Mouse (Mus musculus): ENCODE data around the gene Plxdc1. TPM values are rescaled to one million over a fixed set of nuclear protein-coding genes. Genes with fewer than 3 reads are reported as not detected.
A peak's percentile ranks its signal among the peaks of the same experiment; 100 is the strongest.

Gene Plxdc1
- polyA plus RNA-seq, 1 experiment from 2014 or later: 0.38 TPM

DNA sequence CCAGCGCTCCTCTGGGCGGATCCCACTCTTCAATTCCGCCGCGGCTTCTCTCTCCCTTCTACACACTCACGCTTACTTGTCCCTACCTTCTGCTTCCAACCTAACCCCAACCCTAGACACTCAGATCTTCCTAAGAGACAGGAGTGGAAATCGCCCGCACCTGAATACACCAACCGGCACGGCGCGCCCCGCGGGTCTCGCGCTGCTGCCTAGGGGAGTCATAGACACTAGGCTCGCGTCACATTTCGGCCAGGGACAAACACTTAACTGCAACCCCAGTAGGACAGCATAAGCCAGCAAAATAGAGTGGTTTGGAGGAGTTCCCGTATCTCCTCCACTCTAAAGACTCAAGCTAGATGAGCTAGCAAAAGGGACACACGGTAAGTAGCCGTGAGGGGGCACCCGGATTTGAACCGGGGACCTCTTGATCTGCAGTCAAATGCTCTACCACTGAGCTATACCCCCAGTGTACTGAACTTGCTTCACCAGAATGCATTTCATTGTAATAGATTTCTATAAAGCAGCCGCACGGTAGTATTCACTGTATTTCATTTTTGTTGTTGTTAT is 2.4 kb upstream of the Plxdc1 start:
- H3K27me3 ChIP-seq (ENCODE audit: control insufficient read depth, insufficient read depth, low read length): peaks cover 12% of the 10 kb centered on the region; the same call in 1 of the 2 replicates
- peak; percentile 87 for ATAC-seq (ENCODE audit: insufficient number of reproducible peaks, insufficient read depth, low FRiP score, low read depth)
- H3K36me3 ChIP-seq (ENCODE audit: control insufficient read depth, insufficient read depth, low read length): no peaks in the 10 kb centered on the region
- no peaks in the 10 kb centered on the region for H3K9me3 ChIP-seq (ENCODE audit: control insufficient read depth, low read depth, low read length)
- H3K9ac ChIP-seq (replicated peaks; ENCODE audit: low read depth, low read length): peak overlapping the region; percentile 76
- peak overlapping the region; percentile 91 for H3K27ac ChIP-seq (ENCODE audit: low read length)
- H3K4me2 ChIP-seq (replicated peaks; ENCODE audit: low read depth, low read length): peak overlapping the region; percentile 47
- under 1% methylated on average over 26 of the region's 26 CpGs for WGBS
- H3K4me3 ChIP-seq (ENCODE audit: low read depth, low read length): peak overlapping the region; percentile 95
- H3K4me1 ChIP-seq (ENCODE audit: control insufficient read depth, insufficient read depth, low read length): peaks cover 9% of the 10 kb centered on the region; the same call in 1 of the 2 replicates

DNA sequence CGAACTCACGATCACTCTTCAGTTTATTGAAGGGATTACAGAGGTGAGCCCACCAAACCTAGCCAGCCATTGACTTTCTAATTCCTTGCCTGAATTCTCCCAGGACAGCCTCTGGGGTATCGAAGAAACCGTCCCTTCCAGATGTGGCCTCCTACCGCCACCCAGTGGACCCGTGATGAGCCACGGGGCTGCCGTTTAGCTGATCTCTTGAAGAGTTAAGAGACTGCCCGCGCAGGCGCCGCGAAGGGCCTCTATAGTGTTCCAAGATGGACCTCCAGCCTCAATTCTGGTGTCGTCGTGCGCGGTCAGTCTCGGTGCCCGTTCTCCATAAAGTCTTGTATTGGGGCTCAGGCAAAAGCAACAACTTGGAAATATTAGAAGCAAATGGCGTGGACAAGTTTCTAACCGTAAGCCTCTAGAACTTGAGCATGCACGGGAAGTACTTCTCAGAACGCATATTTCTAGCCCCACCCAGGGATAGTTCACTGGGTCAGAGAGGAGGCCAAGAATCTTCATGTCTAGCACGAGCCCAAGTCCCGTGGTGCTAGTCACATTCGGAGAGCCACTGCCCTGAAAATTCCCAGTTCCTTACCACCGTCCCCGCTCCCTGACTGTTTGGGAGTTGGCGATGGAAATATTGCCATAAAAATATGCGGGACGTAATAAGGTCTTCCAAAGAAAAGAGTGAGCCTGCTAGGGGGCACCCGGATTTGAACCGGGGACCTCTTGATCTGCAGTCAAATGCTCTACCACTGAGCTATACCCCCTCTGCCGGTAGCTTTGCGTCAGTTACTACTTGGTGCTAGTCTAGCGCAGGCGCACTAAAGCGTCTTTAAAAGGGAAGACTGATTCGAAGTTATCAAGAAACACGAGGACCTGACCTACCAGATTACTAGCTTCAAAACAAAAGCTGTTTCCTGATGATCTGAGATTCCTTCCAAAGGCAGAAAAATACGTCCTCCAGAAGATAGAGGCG is 1.6 kb upstream of the Plxdc1 start:
- Histone ChIP-seq H3K4me2 (replicated peaks; ENCODE audit: low read depth, low read length) (peak overlapping the region; percentile 47), H3K36me3 (ENCODE audit: control insufficient read depth, insufficient read depth, low read length) (no peaks in the 10 kb centered on the region), H3K4me3 (ENCODE audit: low read depth, low read length) (peak overlapping the region; percentile 95), H3K9me3 (ENCODE audit: control insufficient read depth, low read depth, low read length) (no peaks in the 10 kb centered on the region), H3K27ac (ENCODE audit: low read length) (peak overlapping the region; percentile 91), H3K27me3 (ENCODE audit: control insufficient read depth, insufficient read depth, low read length) (peaks cover 12% of the 10 kb centered on the region; the same call in 1 of the 2 replicates), H3K4me1 (ENCODE audit: control insufficient read depth, insufficient read depth, low read length) (peaks cover 9% of the 10 kb centered on the region; the same call in 1 of the 2 replicates), H3K9ac (replicated peaks; ENCODE audit: low read depth, low read length) (peak overlapping the region; percentile 76)
- WGBS: under 1% methylated on average over 42 of the region's 42 CpGs
- peak; percentile 85 for ATAC-seq (ENCODE audit: insufficient number of reproducible peaks, insufficient read depth, low FRiP score, low read depth)

DNA sequence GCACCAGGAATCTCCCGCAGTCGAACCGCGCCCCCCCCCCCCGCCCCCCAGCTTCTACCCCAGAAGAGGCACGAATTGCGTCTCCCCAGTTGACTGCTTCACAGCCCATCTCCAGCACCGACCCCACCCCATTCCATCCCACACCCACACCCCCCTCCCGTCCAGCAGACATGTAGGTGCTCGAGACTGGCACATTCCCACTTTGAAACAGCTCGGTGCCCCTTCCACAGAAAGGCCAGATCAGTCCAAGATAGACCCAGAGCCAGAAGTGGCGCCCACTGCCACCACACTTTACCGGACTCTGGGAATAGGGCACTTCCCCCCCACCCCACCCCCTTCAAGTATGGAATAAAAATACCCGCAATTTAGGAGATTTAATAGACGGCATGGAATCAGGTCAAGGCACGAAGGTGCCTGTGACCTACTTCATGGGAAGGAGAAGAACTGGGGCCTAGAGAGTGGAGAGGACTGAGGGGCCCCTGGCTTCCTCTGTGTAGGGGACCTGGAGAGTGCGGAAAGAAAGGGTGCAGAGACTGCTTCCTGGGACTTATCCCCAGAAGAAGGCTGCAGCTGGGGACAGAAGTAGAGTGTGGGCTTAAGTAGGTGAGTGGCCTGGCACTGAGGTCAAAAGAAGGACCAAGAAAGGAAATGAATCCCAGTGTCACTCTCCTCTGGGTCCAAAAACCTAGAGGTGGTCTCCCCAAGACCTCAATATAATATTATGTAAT is 658 bp upstream of the Plxdc1 start:
- peak overlapping the region; percentile 89 for H3K4me2 ChIP-seq (replicated peaks; ENCODE audit: low read depth, low read length)
- 23% methylated on average over 17 of the region's 17 CpGs for WGBS
- peaks cover 12% of the 10 kb centered on the region; the same call in 1 of the 2 replicates for H3K27me3 ChIP-seq (ENCODE audit: control insufficient read depth, insufficient read depth, low read length)
- H3K4me3 ChIP-seq (ENCODE audit: low read depth, low read length): peak overlapping the region; percentile 95
- ATAC-seq (ENCODE audit: insufficient number of reproducible peaks, insufficient read depth, low FRiP score, low read depth): no peak
- H3K9ac ChIP-seq (replicated peaks; ENCODE audit: low read depth, low read length): peak overlapping the region; percentile 28; the same call in 1 of the 2 replicates
- no peaks in the 10 kb centered on the region for H3K36me3 ChIP-seq (ENCODE audit: control insufficient read depth, insufficient read depth, low read length)
- no peak overlapping the region for H3K27ac ChIP-seq (ENCODE audit: low read length)
- no peaks in the 10 kb centered on the region for H3K9me3 ChIP-seq (ENCODE audit: control insufficient read depth, low read depth, low read length)
- H3K4me1 ChIP-seq (ENCODE audit: control insufficient read depth, insufficient read depth, low read length): peaks cover 9% of the 10 kb centered on the region; the same call in 1 of the 2 replicates

- Histone ChIP-seq H3K4me3 (ENCODE audit: low read depth, low read length) (no peak overlapping the region), H3K27ac (ENCODE audit: low read length) (no peak overlapping the region), H3K36me3 (ENCODE audit: control insufficient read depth, insufficient read depth, low read length) (no peaks in the 10 kb centered on the region), H3K4me2 (replicated peaks; ENCODE audit: low read depth, low read length) (no peak overlapping the region), H3K27me3 (ENCODE audit: control insufficient read depth, insufficient read depth, low read length) (peaks cover 12% of the 10 kb centered on the region; the same call in 1 of the 2 replicates), H3K4me1 (ENCODE audit: control insufficient read depth, insufficient read depth, low read length) (no peaks in the 10 kb centered on the region), H3K9ac (replicated peaks; ENCODE audit: low read depth, low read length) (no peak overlapping the region), H3K9me3 (ENCODE audit: control insufficient read depth, low read depth, low read length) (no peaks in the 10 kb centered on the region)
- WGBS: 71% methylated on average over 1 of the region's 1 CpGs
- no peak for ATAC-seq (ENCODE audit: insufficient number of reproducible peaks, insufficient read depth, low FRiP score, low read depth)
Measured at GRCm38 (mm10) chr11:97983983-97984382, 2.3 kb downstream of the Plxdc1 start.

- Histone ChIP-seq H3K27me3 (ENCODE audit: control insufficient read depth, insufficient read depth, low read length) (peaks cover 12% of the 10 kb centered on the region; the same call in 1 of the 2 replicates), H3K27ac (ENCODE audit: low read length) (no peak overlapping the region), H3K36me3 (ENCODE audit: control insufficient read depth, insufficient read depth, low read length) (no peaks in the 10 kb centered on the region), H3K9ac (replicated peaks; ENCODE audit: low read depth, low read length) (no peak overlapping the region), H3K4me2 (replicated peaks; ENCODE audit: low read depth, low read length) (no peak overlapping the region), H3K4me3 (ENCODE audit: low read depth, low read length) (no peak overlapping the region), H3K4me1 (ENCODE audit: control insufficient read depth, insufficient read depth, low read length) (no peaks in the 10 kb centered on the region), H3K9me3 (ENCODE audit: control insufficient read depth, low read depth, low read length) (no peaks in the 10 kb centered on the region)
- WGBS: 85% methylated on average over 3 of the region's 3 CpGs
- no peak for ATAC-seq (ENCODE audit: insufficient number of reproducible peaks, insufficient read depth, low FRiP score, low read depth)
Measured at GRCm38 (mm10) chr11:97983506-97983905, 2.7 kb downstream of the Plxdc1 start.

GRCm38 (mm10) chr11:97982721-97983120 is 3.5 kb downstream of the Plxdc1 start:
- no peak for ATAC-seq (ENCODE audit: insufficient number of reproducible peaks, insufficient read depth, low FRiP score, low read depth)
- no peak overlapping the region for H3K4me3 ChIP-seq (ENCODE audit: low read depth, low read length)
- 77% methylated on average over 9 of the region's 9 CpGs for whole genome bisulfite sequencing
- no peak overlapping the region for H3K4me2 ChIP-seq (replicated peaks; ENCODE audit: low read depth, low read length)
- H3K27me3 ChIP-seq (ENCODE audit: control insufficient read depth, insufficient read depth, low read length): peaks cover 12% of the 10 kb centered on the region; the same call in 1 of the 2 replicates
- H3K36me3 ChIP-seq (ENCODE audit: control insufficient read depth, insufficient read depth, low read length): no peaks in the 10 kb centered on the region
- no peak overlapping the region for H3K27ac ChIP-seq (ENCODE audit: low read length)
- no peak overlapping the region for H3K9ac ChIP-seq (replicated peaks; ENCODE audit: low read depth, low read length)
- no peaks in the 10 kb centered on the region for H3K4me1 ChIP-seq (ENCODE audit: control insufficient read depth, insufficient read depth, low read length)
- H3K9me3 ChIP-seq (ENCODE audit: control insufficient read depth, low read depth, low read length): no peaks in the 10 kb centered on the region

DNA sequence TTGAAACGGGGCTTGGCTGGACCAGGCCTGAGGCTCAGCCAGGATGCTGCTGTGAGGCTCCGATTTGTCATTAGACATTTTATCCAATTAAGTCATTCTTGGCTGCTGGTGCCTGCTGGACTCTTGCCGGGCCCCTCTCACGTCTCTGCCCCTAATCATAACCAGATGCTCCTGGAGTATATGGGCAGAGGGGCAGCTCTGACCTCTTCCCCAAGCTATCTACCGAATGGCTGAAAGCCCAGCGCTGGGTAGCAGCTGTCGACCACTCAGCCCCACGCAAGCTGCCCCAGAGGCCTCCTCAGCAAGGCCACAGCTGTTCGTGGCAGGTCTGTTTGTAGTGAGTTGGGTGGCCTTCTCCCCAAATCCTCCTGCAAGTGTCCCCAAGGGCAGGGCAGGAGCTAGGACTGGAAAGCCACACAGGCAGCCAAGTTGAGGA is 5.7 kb downstream of the Plxdc1 start:
- ATAC-seq (ENCODE audit: insufficient number of reproducible peaks, insufficient read depth, low FRiP score, low read depth): peak; percentile 28; the same call in 1 of the 2 replicates
- H3K27ac ChIP-seq (ENCODE audit: low read length): no peak overlapping the region
- WGBS: 57% methylated on average over 9 of the region's 9 CpGs

More for the DNA sequence above, 5.7 kb downstream of the Plxdc1 start:
- H3K4me3 ChIP-seq (ENCODE audit: low read depth, low read length): no peak overlapping the region
- no peaks in the 10 kb centered on the region for H3K36me3 ChIP-seq (ENCODE audit: control insufficient read depth, insufficient read depth, low read length)
- H3K9ac ChIP-seq (replicated peaks; ENCODE audit: low read depth, low read length): no peak overlapping the region
- no peaks in the 10 kb centered on the region for H3K4me1 ChIP-seq (ENCODE audit: control insufficient read depth, insufficient read depth, low read length)
- H3K9me3 ChIP-seq (ENCODE audit: control insufficient read depth, low read depth, low read length): no peaks in the 10 kb centered on the region
- H3K4me2 ChIP-seq (replicated peaks; ENCODE audit: low read depth, low read length): no peak overlapping the region
- H3K27me3 ChIP-seq (ENCODE audit: control insufficient read depth, insufficient read depth, low read length): peaks cover 4% of the 10 kb centered on the region; the same call in 1 of the 2 replicates
